Mouse (Mus musculus) retina, postnatal 7 days (tissue): ENCODE measurements at regions not wholly inside any gene's neighbourhood (a gene's known extent, or its start where the extent isn't known, plus 50 kb on each side); places are given as distances from the start of the nearest gene placed in this dataset.

Experiments
- DNase-seq: peaks from one replicate; pipeline ENCODE4 v3.0.0-alpha.2; 2012; ENCODE audit warnings: low read depth, low spot score

GRCm38 (mm10) chr10:60937517-60937866 is 106.1 kb upstream of the Unc5b start:
- DNase-seq, result no peak

DNA sequence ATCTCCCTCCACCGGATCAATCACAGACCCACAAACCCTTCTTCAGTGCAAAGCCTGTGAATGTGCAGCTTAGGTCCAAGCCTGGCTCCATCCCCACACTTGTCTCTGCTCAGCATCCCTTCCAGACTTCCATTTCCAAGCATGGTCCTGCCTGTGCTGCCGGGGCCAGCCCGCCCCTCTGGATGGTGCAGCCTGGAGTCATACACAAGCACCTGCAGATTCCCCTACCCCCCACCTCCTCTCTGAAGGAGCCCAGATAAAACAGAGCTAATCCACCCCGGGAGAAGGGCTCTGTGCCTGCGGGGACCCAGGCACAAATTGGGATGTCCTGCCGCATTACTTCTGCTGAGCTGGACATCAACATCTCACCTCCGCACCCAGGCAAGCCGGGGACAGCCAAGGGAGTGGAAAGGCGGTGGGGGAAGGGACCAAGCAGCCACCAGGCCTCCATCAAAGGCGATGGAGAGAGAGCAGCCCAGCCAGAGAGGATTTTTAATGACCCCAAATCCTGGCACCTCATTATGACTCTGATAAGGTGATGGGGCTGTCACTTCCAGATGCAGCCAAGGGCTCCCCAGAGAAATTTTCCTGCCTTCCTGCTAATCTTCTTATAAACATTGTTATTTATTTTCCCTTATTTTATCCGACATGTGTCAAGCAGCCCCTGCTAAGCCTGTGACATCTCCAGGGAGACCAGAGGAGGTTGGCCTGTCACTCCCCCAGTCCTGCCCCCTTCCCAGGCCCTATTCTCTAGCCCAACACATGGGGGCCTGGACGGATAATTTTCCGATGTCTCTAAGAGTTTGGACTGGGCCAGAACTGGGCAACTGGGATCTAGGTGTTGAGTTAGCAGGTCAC is 105.5 kb upstream of the Unc5b start:
- no peak for DNase-seq

GRCm38 (mm10) chr10:60934297-60935286 is 103.2 kb upstream of the Unc5b start:
- DNase-seq, result no peak

- DNase-seq, result no peak
Measured at GRCm38 (mm10) chr10:60933891-60934290, 102.5 kb upstream of the Unc5b start.

- no peak for DNase-seq
Measured at GRCm38 (mm10) chr10:60932855-60933254, 101.5 kb upstream of the Unc5b start.

GRCm38 (mm10) chr10:60931891-60932378 is 100.6 kb upstream of the Unc5b start:
- no peak for DNase-seq

DNA sequence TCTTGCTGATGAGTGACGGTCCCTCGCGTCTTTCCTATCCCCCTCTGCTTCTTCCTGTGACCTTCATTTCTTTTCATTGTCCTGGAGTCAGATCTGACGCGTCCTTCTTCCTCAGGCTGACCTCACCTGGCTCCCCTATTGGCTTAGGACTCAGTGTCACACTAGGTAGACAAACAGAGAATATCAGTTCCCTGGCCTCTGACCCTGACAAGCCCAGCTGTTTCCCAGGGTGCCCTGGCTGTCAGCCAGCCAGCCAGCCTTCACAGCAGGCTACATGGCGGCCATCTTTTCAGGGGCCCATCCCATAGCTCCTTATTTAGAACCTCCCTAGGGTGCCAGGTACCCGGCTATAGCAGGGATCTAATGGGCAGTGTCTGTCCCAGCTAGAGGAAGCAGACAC is 97.3 kb upstream of the Unc5b start:
- DNase-seq, result no peak

- no peak for DNase-seq
Measured at GRCm38 (mm10) chr10:60928164-60928563, 96.8 kb upstream of the Unc5b start.

DNA sequence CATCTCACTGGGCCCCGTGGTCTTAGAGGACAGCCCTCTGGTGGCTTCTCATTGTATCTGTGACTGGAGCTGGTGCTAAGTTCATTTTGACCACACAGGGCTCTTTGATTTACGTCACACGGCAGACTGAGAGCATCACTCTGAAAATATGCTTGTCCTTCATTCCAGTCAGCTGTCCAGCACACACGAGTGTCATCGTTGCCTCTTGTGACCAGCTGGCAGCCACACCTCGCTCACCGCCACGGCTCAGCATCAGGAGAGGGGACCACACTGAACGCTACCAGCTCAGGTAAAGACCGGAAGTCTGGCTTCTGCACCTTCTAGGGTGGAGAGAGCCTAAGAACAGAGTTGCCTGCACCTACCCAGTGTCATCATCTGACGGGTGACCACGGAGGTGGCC is 95.3 kb upstream of the Unc5b start:
- DNase-seq, result no peak

GRCm38 (mm10) chr10:60925644-60926043 is 94.3 kb upstream of the Unc5b start:
- DNase-seq, result no peak

GRCm38 (mm10) chr10:60925198-60925597 is 93.8 kb upstream of the Unc5b start:
- DNase-seq, result no peak

- DNase-seq, result no peak
Measured at GRCm38 (mm10) chr10:60923806-60924205, 92.4 kb upstream of the Unc5b start.

DNA sequence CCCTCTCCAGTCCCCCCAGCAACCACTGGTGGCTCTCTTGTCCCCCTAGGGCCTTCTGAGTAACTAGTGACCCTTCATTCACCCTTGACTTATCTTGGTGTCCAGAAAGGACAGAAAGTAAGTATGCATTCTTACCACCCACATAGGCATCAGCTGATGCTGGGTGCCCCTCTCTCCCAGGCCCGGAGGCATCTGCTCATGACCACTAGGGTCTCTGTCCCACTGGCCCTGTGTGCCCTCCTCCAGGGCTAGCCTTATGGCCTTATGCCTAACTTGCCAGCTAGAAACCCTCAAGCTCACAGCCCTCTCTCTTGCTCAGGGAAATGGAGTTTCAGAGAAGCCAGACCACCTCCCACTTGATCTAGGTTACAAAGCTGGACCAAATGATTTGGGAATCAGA is 89.2 kb upstream of the Unc5b start:
- no peak for DNase-seq

DNA sequence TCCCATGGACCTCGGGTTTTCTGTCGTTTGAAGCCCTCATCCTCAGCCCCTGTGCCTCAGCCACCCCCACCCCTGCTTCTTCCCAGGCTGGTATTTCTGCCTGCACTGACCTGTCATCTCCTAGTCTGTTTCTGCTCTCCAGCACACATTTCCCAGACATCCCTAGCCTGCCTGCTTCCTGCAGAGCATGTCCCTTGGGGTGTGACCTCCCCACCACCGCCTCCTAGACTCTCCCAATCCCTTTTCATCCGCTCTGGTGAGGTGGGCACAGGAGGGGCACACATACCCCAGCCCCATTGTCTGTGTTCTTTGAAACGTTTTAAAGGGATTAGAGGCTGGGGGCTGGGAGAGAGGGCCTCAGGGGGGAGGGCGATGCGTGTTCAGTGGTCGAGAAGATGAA is 86.6 kb upstream of the Unc5b start:
- DNase-seq, result no peak

GRCm38 (mm10) chr10:60914391-60914790 is 83.0 kb upstream of the Unc5b start:
- no peak for DNase-seq

DNA sequence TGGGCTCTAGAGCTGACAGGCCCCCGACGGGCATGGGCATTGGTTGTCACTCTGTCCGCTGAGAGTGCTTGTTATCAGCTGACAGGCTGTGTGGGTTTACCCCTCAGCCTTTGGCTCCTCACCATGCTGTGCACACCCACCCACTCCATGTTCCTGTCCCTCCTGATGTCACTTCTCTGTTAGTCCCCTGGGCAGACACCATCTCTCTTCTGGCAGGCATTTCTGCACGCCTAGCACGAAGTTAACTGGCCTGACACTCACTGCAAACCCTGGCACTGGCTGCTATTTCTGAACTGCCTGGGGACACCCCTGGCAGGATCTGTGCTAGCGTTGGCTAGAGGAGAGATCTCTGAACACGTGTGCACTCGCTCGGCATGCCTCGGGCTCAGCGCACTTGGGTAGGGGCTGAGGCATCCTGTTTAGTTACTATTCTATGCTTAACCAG is 82.1 kb upstream of the Unc5b start:
- DNase-seq, result no peak

- no peak for DNase-seq
Measured at GRCm38 (mm10) chr10:60904351-60904750, 73.0 kb upstream of the Unc5b start.

DNA sequence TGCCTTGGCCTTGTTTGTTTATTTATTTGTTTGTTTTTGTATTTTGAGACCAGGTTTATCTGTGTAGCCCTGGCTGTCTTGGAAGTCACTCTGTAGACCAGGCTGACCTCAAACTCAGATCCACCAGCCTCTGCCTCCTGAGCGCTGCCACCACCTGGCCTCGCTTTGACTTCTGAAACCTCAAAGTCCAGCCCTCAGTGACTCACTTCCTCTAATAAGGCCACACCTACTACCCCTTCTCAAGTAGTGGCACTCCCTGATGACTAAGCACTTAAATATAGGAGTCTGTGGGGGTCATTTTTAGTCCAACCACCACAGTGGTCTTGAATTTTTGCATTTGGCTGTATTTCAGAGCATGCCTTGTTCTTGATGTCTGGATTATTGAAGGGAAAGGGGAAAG is 69.6 kb upstream of the Unc5b start:
- DNase-seq, result no peak

GRCm38 (mm10) chr10:60893810-60894147 is 62.4 kb upstream of the Unc5b start:
- no peak for DNase-seq

DNA sequence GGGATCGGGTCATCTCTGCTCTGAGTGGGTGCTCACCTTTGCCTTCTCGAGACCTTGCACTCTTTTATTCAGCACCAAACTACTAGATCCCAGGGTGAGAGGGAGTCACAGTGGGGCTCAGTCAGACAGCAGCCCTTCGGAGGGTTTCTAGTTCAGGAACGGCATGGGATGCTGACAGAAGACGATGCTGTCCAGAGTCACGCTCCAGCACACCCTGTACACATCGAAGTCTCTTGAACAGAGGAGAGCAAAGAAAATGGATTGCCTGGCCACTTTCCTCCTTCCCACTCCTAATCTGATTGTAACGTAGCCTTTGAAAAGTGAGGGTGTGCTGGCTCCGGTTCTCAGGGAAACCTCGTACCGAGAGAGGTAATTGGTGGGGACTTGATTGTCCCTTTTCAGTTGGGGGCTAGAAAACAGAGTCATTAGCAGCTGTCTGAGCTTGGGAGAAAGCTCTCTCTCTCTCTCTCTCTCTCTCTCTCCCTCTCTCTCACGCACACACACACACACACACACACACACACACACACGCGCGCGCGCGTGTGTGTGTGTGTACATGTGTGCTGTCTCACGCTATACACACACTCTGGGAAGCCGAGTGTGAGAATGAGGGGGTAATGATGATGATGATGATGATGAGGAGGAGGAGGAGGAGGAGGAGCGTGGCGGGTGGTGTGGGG is 61.9 kb upstream of the Unc5b start:
- no peak for DNase-seq

DNA sequence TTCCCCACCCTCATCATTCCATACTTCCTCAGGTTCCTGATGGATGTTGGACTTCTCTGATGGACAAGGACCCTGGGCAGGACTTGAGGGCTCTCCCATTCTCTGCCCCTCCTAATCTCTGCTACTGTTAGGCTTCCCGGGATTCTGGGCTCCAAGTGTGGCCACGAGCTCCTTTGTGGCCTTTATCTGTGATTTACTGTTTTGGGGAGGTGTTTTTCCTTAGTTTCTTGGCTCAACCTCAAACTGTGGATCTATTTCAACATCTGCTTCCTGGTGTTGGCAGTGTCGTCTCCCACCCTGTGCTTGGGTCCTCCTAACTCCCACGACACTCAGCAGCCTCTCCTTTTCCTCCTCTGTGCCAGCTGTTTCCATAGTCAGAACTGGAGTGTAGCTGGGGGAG is 61.3 kb upstream of the Unc5b start:
- no peak for DNase-seq
